Mouse (Mus musculus): ENCODE data around the gene Nkiras2. TPM values are rescaled to one million over a fixed set of nuclear protein-coding genes. Genes with fewer than 3 reads are reported as not detected.
A peak's percentile ranks its signal among the peaks of the same experiment; 100 is the strongest.

Gene Nkiras2
- total and polyA plus RNA-seq, 3 experiments, result 22.7 to 54.9 (median 40.4) TPM

- Histone ChIP-seq H3K4me3 (ENCODE audit: low read depth, low read length) (no peak overlapping the region), H3K36me3 (replicated peaks) (peaks cover 44% of the 10 kb centered on the region), H3K4me1 (ENCODE audit: insufficient read depth, low read depth, low read length) (peaks cover 49% of the 10 kb centered on the region), H3K9me3 (replicated peaks) (0 out of 2 replicates have a peak, but pooled peaks cover 3% of the 10 kb centered on the region), H3K27me3 (ENCODE audit: insufficient read depth, low read length) (peaks cover 48% of the 10 kb centered on the region)
- no peak for DNase-seq (ENCODE audit: low spot score)
- no peak for TF ChIP-seq TAL1 (conservative IDR thresholded peaks at IDR 0.05; ENCODE audit: low read depth, low read length)
- TF ChIP-seq GATA1 (IDR thresholded peaks at IDR 0.05; ENCODE audit: borderline replicate concordance, low read length), result no peak
- ATAC-seq (ENCODE audit: extremely low read depth, insufficient number of reproducible peaks, low FRiP score, poor library complexity, severe bottlenecking), result no peak
Observed at GRCm38 (mm10) chr11:100628862-100629352, 9.9 kb downstream of the Nkiras2 start.

- H3K27me3 ChIP-seq (ENCODE audit: insufficient read depth, low read length), result peaks cover 80% of the 10 kb centered on the region
- H3K9me3 ChIP-seq (replicated peaks), result no peaks in the 10 kb centered on the region
Observed at GRCm38 (mm10) chr11:100634530-100634929, 15.5 kb downstream of the Nkiras2 start.

GRCm38 (mm10) chr11:100640159-100640906 is 21.3 kb downstream of the Nkiras2 start:
- DNase-seq (ENCODE audit: low spot score) (no peak), ATAC-seq (ENCODE audit: extremely low read depth, insufficient number of reproducible peaks, low FRiP score, poor library complexity, severe bottlenecking) (no peak)
- TF ChIP-seq GATA1 (IDR thresholded peaks at IDR 0.05; ENCODE audit: borderline replicate concordance, low read length), result no peak
- no peak for TF ChIP-seq GATA2 (IDR thresholded peaks at IDR 0.05; ENCODE audit: borderline replicate concordance, low read depth, low read length)
- TF ChIP-seq CTCF (IDR thresholded peaks at IDR 0.05; ENCODE audit: low read depth, low read length), result no peak
- no peak for TF ChIP-seq POLR2AphosphoS5 (IDR thresholded peaks at IDR 0.05; ENCODE audit: insufficient replicate concordance, low read depth, low read length)
- no peak for TF ChIP-seq TAL1 (conservative IDR thresholded peaks at IDR 0.05; ENCODE audit: low read depth, low read length)
- Histone ChIP-seq H3K36me3 (replicated peaks) (no peaks in the 10 kb centered on the region), H3K9me3 (replicated peaks) (no peaks in the 10 kb centered on the region), H3K27me3 (ENCODE audit: insufficient read depth, low read length) (peaks cover 68% of the 10 kb centered on the region), H3K4me1 (ENCODE audit: insufficient read depth, low read depth, low read length) (no peaks in the 10 kb centered on the region; the same call in 1 of the 2 replicates), H3K4me3 (ENCODE audit: low read depth, low read length) (no peak overlapping the region)

More at GRCm38 (mm10) chr11:100634530-100634929, 15.5 kb downstream of the Nkiras2 start:
- TF ChIP-seq POLR2AphosphoS5 (IDR thresholded peaks at IDR 0.05; ENCODE audit: insufficient replicate concordance, low read depth, low read length), result no peak
- TF ChIP-seq CTCF (IDR thresholded peaks at IDR 0.05; ENCODE audit: low read depth, low read length), result no peak
- no peak for TF ChIP-seq TAL1 (conservative IDR thresholded peaks at IDR 0.05; ENCODE audit: low read depth, low read length)
- no peak for TF ChIP-seq GATA2 (IDR thresholded peaks at IDR 0.05; ENCODE audit: borderline replicate concordance, low read depth, low read length)
- no peak for TF ChIP-seq GATA1 (IDR thresholded peaks at IDR 0.05; ENCODE audit: borderline replicate concordance, low read length)
- DNase-seq (ENCODE audit: low spot score), result no peak
- peaks cover 14% of the 10 kb centered on the region for H3K4me1 ChIP-seq (ENCODE audit: insufficient read depth, low read depth, low read length)
- H3K4me3 ChIP-seq (ENCODE audit: low read depth, low read length), result no peak overlapping the region
- H3K36me3 ChIP-seq (replicated peaks), result no peaks in the 10 kb centered on the region
- no peak for ATAC-seq (ENCODE audit: extremely low read depth, insufficient number of reproducible peaks, low FRiP score, poor library complexity, severe bottlenecking)

- Histone ChIP-seq H3K4me1 (ENCODE audit: insufficient read depth, low read depth, low read length) (no peaks in the 10 kb centered on the region), H3K4me3 (ENCODE audit: low read depth, low read length) (no peak overlapping the region), H3K36me3 (replicated peaks) (no peaks in the 10 kb centered on the region), H3K9me3 (replicated peaks) (no peaks in the 10 kb centered on the region), H3K27me3 (ENCODE audit: insufficient read depth, low read length) (peaks cover 50% of the 10 kb centered on the region)
- TF ChIP-seq CTCF (IDR thresholded peaks at IDR 0.05; ENCODE audit: low read depth, low read length) (no peak), TAL1 (conservative IDR thresholded peaks at IDR 0.05; ENCODE audit: low read depth, low read length) (no peak), GATA1 (IDR thresholded peaks at IDR 0.05; ENCODE audit: borderline replicate concordance, low read length) (no peak), GATA2 (IDR thresholded peaks at IDR 0.05; ENCODE audit: borderline replicate concordance, low read depth, low read length) (no peak), POLR2AphosphoS5 (IDR thresholded peaks at IDR 0.05; ENCODE audit: insufficient replicate concordance, low read depth, low read length) (no peak)
- ATAC-seq (ENCODE audit: extremely low read depth, insufficient number of reproducible peaks, low FRiP score, poor library complexity, severe bottlenecking) (no peak), DNase-seq (ENCODE audit: low spot score) (no peak)
Observed at GRCm38 (mm10) chr11:100643612-100644575, 24.9 kb downstream of the Nkiras2 start.

- H3K36me3 ChIP-seq (replicated peaks), result no peaks in the 10 kb centered on the region
- H3K4me3 ChIP-seq (ENCODE audit: low read depth, low read length), result no peak overlapping the region
- peaks cover 54% of the 10 kb centered on the region for H3K27me3 ChIP-seq (ENCODE audit: insufficient read depth, low read length)
- ATAC-seq (ENCODE audit: extremely low read depth, insufficient number of reproducible peaks, low FRiP score, poor library complexity, severe bottlenecking), result no peak
- no peaks in the 10 kb centered on the region for H3K4me1 ChIP-seq (ENCODE audit: insufficient read depth, low read depth, low read length)
- no peak for DNase-seq (ENCODE audit: low spot score)
- no peak for TF ChIP-seq GATA1 (IDR thresholded peaks at IDR 0.05; ENCODE audit: borderline replicate concordance, low read length)
- TF ChIP-seq CTCF (IDR thresholded peaks at IDR 0.05; ENCODE audit: low read depth, low read length), result peak; percentile 63
- no peaks in the 10 kb centered on the region for H3K9me3 ChIP-seq (replicated peaks)
Observed at GRCm38 (mm10) chr11:100646265-100646664, 27.2 kb downstream of the Nkiras2 start.

- Histone ChIP-seq H3K4me3 (ENCODE audit: low read depth, low read length) (no peak overlapping the region), H3K36me3 (replicated peaks) (no peaks in the 10 kb centered on the region), H3K27me3 (ENCODE audit: insufficient read depth, low read length) (peaks cover 58% of the 10 kb centered on the region), H3K9me3 (replicated peaks) (no peaks in the 10 kb centered on the region), H3K4me1 (ENCODE audit: insufficient read depth, low read depth, low read length) (no peaks in the 10 kb centered on the region)
- TF ChIP-seq TAL1 (conservative IDR thresholded peaks at IDR 0.05; ENCODE audit: low read depth, low read length), result no peak
- TF ChIP-seq GATA1 (IDR thresholded peaks at IDR 0.05; ENCODE audit: borderline replicate concordance, low read length), result no peak
- no peak for TF ChIP-seq GATA2 (IDR thresholded peaks at IDR 0.05; ENCODE audit: borderline replicate concordance, low read depth, low read length)
- no peak for TF ChIP-seq CTCF (IDR thresholded peaks at IDR 0.05; ENCODE audit: low read depth, low read length)
- TF ChIP-seq POLR2AphosphoS5 (IDR thresholded peaks at IDR 0.05; ENCODE audit: insufficient replicate concordance, low read depth, low read length), result no peak
- no peak for DNase-seq (ENCODE audit: low spot score)
- ATAC-seq (ENCODE audit: extremely low read depth, insufficient number of reproducible peaks, low FRiP score, poor library complexity, severe bottlenecking), result no peak
Observed at GRCm38 (mm10) chr11:100648405-100648804, 29.4 kb downstream of the Nkiras2 start.

Measured in G1E (cell line).